Mouse (Mus musculus) heart, embryonic 12.5 days (tissue): ENCODE data around the gene Tns3. TPM values are rescaled to one million over a fixed set of nuclear protein-coding genes. Genes with fewer than 3 reads are reported as not detected.
A peak's percentile ranks its signal among the peaks of the same experiment; 100 is the strongest.

ENCODE experiments used
- ATAC-seq: fragments of 200-750 bp; cut with Nextera tagmentation; 2 replicates; pipeline ENCODE4 v1.8.0; 2017; ENCODE audit warnings: moderate TSS enrichment, moderate library complexity; ENCODE audit not compliant: insufficient number of reproducible peaks, low FRiP score
- H3K27ac ChIP-seq: fragments of 300-500 bp; sonication (generic); 2 replicates; pipeline ENCODE4 v1.5.1; 2016; ENCODE audit warnings: mild to moderate bottlenecking, moderate library complexity; ENCODE audit not compliant: poor library complexity, severe bottlenecking
- H3K27me3 ChIP-seq: fragments of 300-500 bp; sonication (generic); replicated peaks from 2 replicates; pipeline ENCODE4 v1.6.1; 2016; ENCODE audit warnings: mild to moderate bottlenecking, moderate library complexity
- H3K36me3 ChIP-seq: fragments of 300-500 bp; sonication (generic); 2 replicates; pipeline ENCODE4 v1.6.1; 2016; ENCODE audit warnings: mild to moderate bottlenecking, moderate library complexity
- H3K4me1 ChIP-seq: fragments of 300-500 bp; sonication (generic); replicated peaks from 2 replicates; pipeline ENCODE4 v1.6.1; 2016; ENCODE audit warnings: mild to moderate bottlenecking
- H3K4me2 ChIP-seq: fragments of 300-500 bp; sonication (generic); 2 replicates; pipeline ENCODE4 v1.6.1; 2016; ENCODE audit warnings: mild to moderate bottlenecking, moderate library complexity
- H3K4me3 ChIP-seq: fragments of 300-500 bp; sonication (generic); 2 replicates; pipeline ENCODE4 v1.5.1; 2016; ENCODE audit warnings: mild to moderate bottlenecking
- H3K9ac ChIP-seq: fragments of 300-500 bp; sonication (generic); 2 replicates; pipeline ENCODE4 v1.6.1; 2016; ENCODE audit warnings: mild to moderate bottlenecking, moderate library complexity
- H3K9me3 ChIP-seq: fragments of 300-500 bp; sonication (generic); replicated peaks from 2 replicates; pipeline ENCODE4 v1.6.1; 2016; ENCODE audit warnings: mild to moderate bottlenecking, moderate library complexity
- WGBS: fragments of 180-500 bp; shearing (Covaris S2); methylation state at CpG from one replicate; pipeline ENCODE4 v1.1.7; 2016; 5-methylcytosine and 5-hydroxymethylcytosine counted together
- polyA plus RNA-seq: library from polyadenylated mRNA; unstranded; fragments of >200 nt; fragmentation: Nextera tagmentation; extraction: Ambion mirVana; gene quantifications from 2 replicates; pipeline ENCODE4 v1.2.1, GENCODE M21; 2016

The Tns3 gene
- polyA plus RNA-seq = 16.7 and 17.6 TPM in 2 replicates

DNA sequence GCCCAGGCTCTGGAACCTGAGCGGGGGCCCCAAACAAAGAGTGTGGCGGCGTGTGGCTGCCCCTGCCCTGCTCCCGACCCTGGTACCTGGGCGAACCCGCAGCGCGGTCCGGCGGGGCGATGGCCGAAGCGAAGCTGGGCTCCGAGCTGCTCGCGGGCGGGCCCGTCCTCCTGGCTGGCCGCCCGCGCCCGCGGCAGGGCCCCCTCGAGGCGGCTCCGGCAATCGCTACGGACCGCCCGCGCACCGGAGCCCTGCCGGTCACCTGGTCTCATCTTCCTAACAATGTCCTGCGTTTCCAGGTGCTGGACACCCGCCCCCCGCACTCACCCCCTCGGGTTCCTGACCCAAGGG, at the start of gene Tns3:
Gene Tns3 (minus strand): TSS at position 143 of the 351 bp plus-strand sequence.
- H3K27me3 ChIP-seq = peaks cover 26% of the 10 kb centered on the region
- peak within 1 kb of the TSS; percentile 93 for H3K9ac ChIP-seq
- peak within 1 kb of the TSS; percentile 95 for H3K4me2 ChIP-seq
- H3K4me1 ChIP-seq = peaks cover 21% of the 10 kb centered on the region
- H3K36me3 ChIP-seq = 0 out of 2 replicates have a peak, but pooled peaks cover 3% of the 10 kb centered on the region
- peak within 1 kb of the TSS; percentile 76 for H3K27ac ChIP-seq
- H3K4me3 ChIP-seq = peak within 1 kb of the TSS; percentile 89
- peak; percentile 76 for ATAC-seq
- peaks cover 4% of the 10 kb centered on the region; the same call in 1 of the 2 replicates for H3K9me3 ChIP-seq
- 1% methylated on average over 37 of the region's 37 CpGs for WGBS

DNA sequence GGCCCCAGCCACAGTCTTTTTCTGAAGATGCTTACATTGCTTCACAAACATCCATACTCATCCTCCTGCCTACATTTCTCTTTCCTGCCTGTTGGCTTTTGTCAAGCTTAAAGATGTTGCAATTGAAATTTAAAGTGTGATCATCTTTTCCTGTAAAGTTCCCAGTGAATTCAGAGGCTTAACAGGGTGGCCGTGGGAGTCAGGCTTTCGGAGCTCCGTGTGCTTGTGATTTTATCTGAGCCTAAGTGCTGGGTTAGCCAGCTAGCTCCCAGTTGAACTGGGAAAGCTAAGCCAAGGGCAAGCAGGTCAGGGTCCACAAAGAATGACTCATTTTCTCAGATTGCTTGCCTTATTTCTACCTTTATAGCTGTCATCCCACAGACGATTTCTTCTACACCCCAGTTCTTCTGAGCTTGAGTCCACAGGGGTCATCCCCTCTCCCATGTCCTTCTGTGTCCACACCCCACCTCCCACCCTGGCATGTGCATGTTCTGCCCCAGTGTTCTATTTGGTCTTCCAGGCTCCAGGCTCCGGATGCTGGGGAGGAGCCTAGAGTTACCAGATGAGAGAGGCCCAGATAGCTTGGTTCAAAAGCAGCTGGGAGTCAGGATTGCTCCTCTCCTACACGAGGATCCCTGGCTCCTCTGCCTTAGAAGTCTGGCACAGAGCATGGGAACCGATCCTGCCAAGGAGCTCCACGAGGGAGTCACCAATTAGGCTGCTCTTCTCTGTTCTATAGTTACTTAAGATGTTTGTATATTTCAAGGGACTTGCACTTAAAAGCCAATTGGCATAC, 42.1 kb upstream of the Tns3 start:
- Histone ChIP-seq H3K4me2 (no peak overlapping the region), H3K36me3 (no peaks in the 10 kb centered on the region), H3K9ac (no peak overlapping the region), H3K9me3 (no peaks in the 10 kb centered on the region), H3K27me3 (no peaks in the 10 kb centered on the region), H3K4me3 (no peak overlapping the region), H3K27ac (no peak overlapping the region; the same call in 1 of the 2 replicates), H3K4me1 (peaks cover 24% of the 10 kb centered on the region)
- no peak for ATAC-seq
- WGBS = 36% methylated on average over 8 of the region's 8 CpGs

DNA sequence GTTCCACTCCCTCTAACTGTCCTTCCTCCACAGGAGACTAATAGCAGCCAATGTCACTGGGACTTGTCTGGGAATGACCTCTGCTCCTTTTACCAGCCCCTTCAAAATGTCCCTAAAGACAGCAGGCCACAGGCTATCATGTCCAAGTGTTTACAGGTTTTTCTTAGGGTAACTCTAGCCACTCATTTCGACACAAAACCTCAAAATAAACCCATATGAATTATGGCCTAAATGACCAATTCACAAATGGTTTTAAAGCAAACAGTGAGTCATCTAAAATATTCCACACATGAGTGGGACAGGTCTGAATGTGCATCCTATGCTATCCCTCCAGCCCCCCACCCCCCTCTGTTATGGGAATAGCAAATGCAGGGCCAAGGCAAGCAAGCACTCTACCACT, 40.8 kb upstream of the Tns3 start:
- WGBS = 64% methylated on average over 1 of the region's 1 CpGs
- Histone ChIP-seq H3K27ac (no peak overlapping the region), H3K4me2 (no peak overlapping the region), H3K27me3 (no peaks in the 10 kb centered on the region), H3K36me3 (no peaks in the 10 kb centered on the region), H3K9ac (no peak overlapping the region), H3K4me3 (no peak overlapping the region), H3K4me1 (peaks cover 33% of the 10 kb centered on the region), H3K9me3 (no peaks in the 10 kb centered on the region)
- no peak for ATAC-seq

DNA sequence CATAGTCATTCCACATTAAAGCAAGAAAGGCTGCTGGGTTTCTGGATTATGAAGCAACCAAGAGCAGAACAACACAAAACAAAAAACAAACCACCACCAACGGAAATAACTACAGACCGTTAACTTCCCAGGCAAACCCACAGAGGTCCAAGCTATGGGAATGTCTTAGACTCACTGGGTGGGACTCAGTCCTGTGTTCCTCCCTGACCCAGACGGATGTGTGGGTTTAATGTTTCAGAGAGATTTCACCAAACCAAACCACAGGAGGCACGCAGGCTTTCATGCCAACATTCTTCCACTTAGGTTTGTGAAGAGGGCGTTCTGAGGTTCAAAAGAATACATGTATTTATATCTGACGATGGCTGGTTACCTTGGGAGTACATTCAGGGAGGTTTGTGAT, 39.5 kb upstream of the Tns3 start:
- 76% methylated on average over 6 of the region's 6 CpGs for WGBS
- Histone ChIP-seq H3K4me3 (no peak overlapping the region), H3K4me2 (no peak overlapping the region), H3K4me1 (peaks cover 33% of the 10 kb centered on the region), H3K27me3 (no peaks in the 10 kb centered on the region), H3K27ac (no peak overlapping the region), H3K9me3 (no peaks in the 10 kb centered on the region), H3K9ac (no peak overlapping the region), H3K36me3 (no peaks in the 10 kb centered on the region)
- ATAC-seq = no peak

DNA sequence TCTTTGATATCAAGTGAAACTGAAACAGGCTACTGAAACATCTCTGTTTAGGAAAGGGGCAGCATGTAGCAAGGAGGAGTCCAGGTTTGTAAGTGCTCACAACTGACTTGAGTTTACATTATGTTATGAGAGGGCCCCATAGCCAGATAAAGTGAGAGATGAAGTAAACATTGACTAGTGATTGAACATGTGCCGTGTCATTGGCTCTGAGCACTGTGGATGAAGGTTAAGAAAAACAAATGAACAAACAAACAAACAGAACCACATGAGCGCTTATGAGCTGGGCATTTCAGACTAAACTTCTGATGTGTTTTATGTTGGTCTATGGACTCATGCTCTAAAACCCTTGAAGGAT, 38.2 kb upstream of the Tns3 start:
- ATAC-seq = no peak
- WGBS = 71% methylated on average over 2 of the region's 2 CpGs
- Histone ChIP-seq H3K27ac (no peak overlapping the region), H3K4me2 (no peak overlapping the region), H3K9me3 (no peaks in the 10 kb centered on the region), H3K36me3 (no peaks in the 10 kb centered on the region), H3K9ac (no peak overlapping the region), H3K4me3 (no peak overlapping the region), H3K27me3 (no peaks in the 10 kb centered on the region), H3K4me1 (peaks cover 28% of the 10 kb centered on the region)

DNA sequence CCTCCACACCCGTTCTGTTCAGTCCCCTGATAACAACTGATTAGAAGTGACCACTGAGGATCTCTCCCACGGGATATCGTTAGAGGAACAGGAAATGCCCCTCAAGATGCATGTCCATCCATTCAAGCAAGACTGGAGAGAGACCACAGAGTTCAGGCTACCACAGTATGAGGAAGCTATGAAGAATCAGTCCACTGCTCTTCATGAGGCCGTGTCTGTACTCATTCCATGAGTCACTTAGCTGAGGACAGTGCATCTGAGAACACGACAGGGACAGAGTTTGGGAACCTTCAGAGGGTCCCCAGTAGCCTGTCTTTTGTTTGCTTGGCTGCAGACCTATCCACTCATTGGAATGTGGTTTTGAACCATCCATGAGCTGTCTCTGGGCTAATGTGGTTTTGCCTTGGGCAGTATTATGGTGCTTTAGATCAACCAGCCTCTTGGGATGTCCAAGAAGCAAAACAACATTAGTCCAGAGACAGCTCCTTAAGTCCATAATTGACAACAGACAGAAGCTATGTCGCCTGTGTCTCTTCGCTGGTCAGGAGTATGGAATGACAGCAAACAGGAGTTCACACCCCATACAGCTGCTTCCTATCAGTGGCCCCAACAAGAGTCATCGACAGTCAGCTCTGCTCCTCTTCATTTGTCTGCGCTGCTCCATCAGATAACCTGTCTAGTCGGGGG, 37.7 kb upstream of the Tns3 start:
- Histone ChIP-seq H3K27me3 (no peaks in the 10 kb centered on the region), H3K4me1 (peaks cover 28% of the 10 kb centered on the region), H3K36me3 (no peaks in the 10 kb centered on the region), H3K4me2 (no peak overlapping the region), H3K4me3 (no peak overlapping the region), H3K9ac (no peak overlapping the region), H3K9me3 (no peaks in the 10 kb centered on the region), H3K27ac (0 out of 2 replicates have a peak overlapping the region, but pooled peaks have one; percentile 6)
- ATAC-seq = 0 out of 2 replicates have a peak, but pooled peaks have one; percentile 22
- WGBS = 18% methylated on average over 10 of the region's 10 CpGs

DNA sequence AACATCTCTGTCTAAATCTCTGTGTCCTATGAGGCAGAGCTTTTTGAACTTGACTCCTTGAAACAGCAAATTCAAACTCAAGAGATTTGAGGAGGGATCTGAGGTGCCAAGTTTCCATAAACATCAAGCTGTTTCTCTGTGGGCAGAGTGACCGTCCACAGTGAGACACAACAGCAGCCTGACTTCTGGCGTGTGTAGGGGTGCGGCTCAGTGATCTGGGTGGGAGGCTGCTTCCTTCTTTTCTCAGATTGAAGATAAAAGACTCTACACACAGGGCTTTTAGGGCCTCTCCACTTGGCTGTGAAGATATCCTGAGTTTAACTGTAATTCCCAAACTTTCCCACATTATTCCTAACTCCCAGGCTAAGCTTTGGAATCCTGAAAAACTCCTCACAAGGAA, 37.1 kb upstream of the Tns3 start:
- Histone ChIP-seq H3K4me3 (no peak overlapping the region), H3K27me3 (no peaks in the 10 kb centered on the region), H3K4me1 (peaks cover 25% of the 10 kb centered on the region), H3K4me2 (no peak overlapping the region), H3K9ac (no peak overlapping the region), H3K9me3 (no peaks in the 10 kb centered on the region), H3K36me3 (no peaks in the 10 kb centered on the region), H3K27ac (0 out of 2 replicates have a peak overlapping the region, but pooled peaks have one; percentile 6)
- WGBS = 18% methylated on average over 3 of the region's 3 CpGs
- ATAC-seq = 0 out of 2 replicates have a peak, but pooled peaks have one; percentile 48

DNA sequence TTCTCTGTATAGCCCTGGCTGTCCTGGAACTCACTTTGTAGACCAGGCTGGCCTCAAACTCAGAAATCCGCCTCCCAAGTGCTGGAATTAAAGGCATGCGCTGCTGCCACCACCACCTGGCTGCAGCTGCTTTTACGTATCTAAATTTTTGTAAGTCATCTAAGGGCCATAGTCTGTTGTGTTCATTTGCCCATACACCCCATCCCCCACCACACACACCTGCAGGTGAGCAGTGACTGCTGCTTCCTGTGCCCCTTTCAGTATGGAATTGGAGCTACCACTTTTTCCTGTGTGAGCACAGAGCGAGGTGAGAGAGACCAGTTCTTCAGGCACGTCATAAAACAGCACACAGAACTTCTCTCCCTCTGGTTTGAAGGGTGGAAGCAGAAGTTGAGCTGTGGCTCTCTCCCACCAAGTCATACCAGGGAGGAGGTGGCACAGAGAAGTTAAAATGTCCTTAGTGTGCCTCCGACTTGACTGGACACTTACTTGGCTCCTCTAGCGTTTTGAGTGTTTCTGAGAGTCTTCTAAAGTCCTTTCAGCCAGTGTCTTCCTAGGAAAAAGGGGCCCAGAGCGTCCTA, 36.4 kb upstream of the Tns3 start:
- H3K9me3 ChIP-seq = no peaks in the 10 kb centered on the region
- no peaks in the 10 kb centered on the region for H3K36me3 ChIP-seq
- no peak overlapping the region for H3K9ac ChIP-seq
- H3K27ac ChIP-seq = 0 out of 2 replicates have a peak overlapping the region, but pooled peaks have one; percentile 6
- H3K4me1 ChIP-seq = peaks cover 20% of the 10 kb centered on the region
- no peak overlapping the region for H3K4me3 ChIP-seq
- WGBS = 76% methylated on average over 8 of the region's 8 CpGs
- H3K4me2 ChIP-seq = no peak overlapping the region
- no peak for ATAC-seq
- no peaks in the 10 kb centered on the region for H3K27me3 ChIP-seq

DNA sequence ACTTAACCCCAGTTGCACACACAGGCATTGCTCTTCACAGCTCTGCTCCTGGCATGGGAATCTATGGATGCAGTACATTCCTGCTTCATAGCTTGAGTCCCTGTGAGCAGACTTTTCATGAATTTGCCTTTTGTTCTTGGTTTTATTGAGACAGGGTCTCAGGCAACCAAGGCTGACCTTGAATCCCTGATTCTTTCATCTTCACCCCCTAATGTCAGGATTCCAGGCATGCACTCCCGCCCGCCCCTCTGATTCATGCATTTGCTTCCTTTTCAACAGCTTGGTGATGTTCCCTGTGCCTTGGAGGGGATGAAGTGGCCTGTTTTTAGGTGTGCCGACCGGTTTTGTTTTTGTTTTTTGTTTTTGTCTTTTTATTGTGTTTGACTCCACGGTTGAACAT, 35.4 kb upstream of the Tns3 start:
- no peak overlapping the region for H3K9ac ChIP-seq
- H3K36me3 ChIP-seq = no peaks in the 10 kb centered on the region
- 68% methylated on average over 5 of the region's 5 CpGs for WGBS
- no peaks in the 10 kb centered on the region for H3K9me3 ChIP-seq
- no peaks in the 10 kb centered on the region for H3K27me3 ChIP-seq
- ATAC-seq = no peak
- peaks cover 20% of the 10 kb centered on the region for H3K4me1 ChIP-seq
- no peak overlapping the region for H3K4me3 ChIP-seq
- no peak overlapping the region for H3K4me2 ChIP-seq
- H3K27ac ChIP-seq = no peak overlapping the region

DNA sequence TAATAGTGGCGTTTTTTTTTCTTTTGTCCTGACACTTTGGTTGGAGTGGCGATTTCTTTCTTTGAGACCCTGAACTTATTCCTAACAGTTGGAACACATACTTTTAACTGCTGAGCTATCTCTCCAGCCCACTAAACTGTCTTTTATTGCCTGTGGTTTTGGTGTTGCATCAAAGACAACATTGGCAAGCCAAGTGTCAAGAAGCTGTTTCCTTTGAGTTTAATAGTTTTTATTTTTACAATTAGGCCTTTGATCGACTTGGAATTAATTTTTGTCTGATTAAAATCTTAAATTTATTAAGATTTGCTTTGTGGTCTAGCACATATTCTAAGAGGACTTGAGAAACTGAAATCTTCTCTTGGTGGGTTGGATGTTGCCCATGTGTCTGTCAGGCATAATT, 33.3 kb upstream of the Tns3 start:
- no peak overlapping the region for H3K4me2 ChIP-seq
- H3K9me3 ChIP-seq = no peaks in the 10 kb centered on the region; the same call in 1 of the 2 replicates
- H3K27me3 ChIP-seq = no peaks in the 10 kb centered on the region
- peaks cover 30% of the 10 kb centered on the region for H3K4me1 ChIP-seq
- H3K4me3 ChIP-seq = no peak overlapping the region
- no peak for ATAC-seq
- WGBS = 82% methylated on average over 3 of the region's 3 CpGs
- H3K27ac ChIP-seq = no peak overlapping the region
- H3K9ac ChIP-seq = no peak overlapping the region
- H3K36me3 ChIP-seq = no peaks in the 10 kb centered on the region

DNA sequence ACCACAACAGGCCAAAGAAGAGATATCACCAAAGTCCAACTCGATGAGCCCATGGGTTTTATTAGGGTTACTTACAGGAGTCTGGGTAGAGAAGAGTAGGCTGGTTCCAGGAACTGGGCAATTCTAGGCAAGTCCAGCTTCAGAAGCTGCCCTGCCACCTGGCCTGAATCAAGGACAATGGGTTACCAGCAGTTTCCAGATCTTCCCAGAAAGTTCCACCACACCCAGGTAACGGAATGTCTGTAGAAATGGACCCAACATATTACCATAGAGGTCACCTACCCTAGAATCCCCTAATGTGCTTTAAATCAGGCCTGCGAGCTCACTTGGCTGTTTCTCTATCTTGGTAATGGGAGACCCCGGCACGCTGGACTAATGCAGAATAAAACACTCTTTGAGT, 29.8 kb upstream of the Tns3 start:
- H3K4me1 ChIP-seq = peaks cover 32% of the 10 kb centered on the region
- no peak overlapping the region for H3K27ac ChIP-seq
- no peaks in the 10 kb centered on the region for H3K36me3 ChIP-seq
- no peak for ATAC-seq
- no peak overlapping the region for H3K4me3 ChIP-seq
- peaks cover 2% of the 10 kb centered on the region; the same call in 1 of the 2 replicates for H3K9me3 ChIP-seq
- 87% methylated on average over 5 of the region's 5 CpGs for WGBS
- H3K27me3 ChIP-seq = no peaks in the 10 kb centered on the region
- H3K9ac ChIP-seq = no peak overlapping the region
- no peak overlapping the region for H3K4me2 ChIP-seq
